Mouse (Mus musculus): ENCODE data around the gene Trpm3.

The Trpm3 gene

GRCm38 (mm10) chr19:22631316-22631715 is 492.5 kb downstream of the Trpm3 start:
- peak; percentile 62 for DNase-seq (ENCODE audit: low read depth, low spot score)

- DNase-seq (ENCODE audit: low read depth, low spot score), result peak; percentile 10
Observed at GRCm38 (mm10) chr19:22635635-22636034, 496.8 kb downstream of the Trpm3 start.

- no peak for DNase-seq (ENCODE audit: low read depth, low spot score)
Observed at GRCm38 (mm10) chr19:22637786-22638185, 498.9 kb downstream of the Trpm3 start.

GRCm38 (mm10) chr19:22638394-22638954 is 499.6 kb downstream of the Trpm3 start:
- DNase-seq (ENCODE audit: low read depth, low spot score), result no peak

GRCm38 (mm10) chr19:22642124-22642523 is 503.3 kb downstream of the Trpm3 start:
- no peak for DNase-seq (ENCODE audit: low read depth, low spot score)

- DNase-seq (ENCODE audit: low read depth, low spot score), result no peak
Observed at GRCm38 (mm10) chr19:22656466-22657215, 517.8 kb downstream of the Trpm3 start.

- DNase-seq (ENCODE audit: low read depth, low spot score), result peak; percentile 10
Observed at GRCm38 (mm10) chr19:22657251-22657650, 518.4 kb downstream of the Trpm3 start.

GRCm38 (mm10) chr19:22665401-22665800 is 526.6 kb downstream of the Trpm3 start:
- DNase-seq (ENCODE audit: low read depth, low spot score), result no peak

GRCm38 (mm10) chr19:22670222-22670621 is 531.4 kb downstream of the Trpm3 start:
- no peak for DNase-seq (ENCODE audit: low read depth, low spot score)

- DNase-seq (ENCODE audit: low read depth, low spot score), result no peak
Observed at GRCm38 (mm10) chr19:22672892-22673291, 534.0 kb downstream of the Trpm3 start.

- no peak for DNase-seq (ENCODE audit: low read depth, low spot score)
Observed at GRCm38 (mm10) chr19:22676206-22676605, 537.4 kb downstream of the Trpm3 start.

- DNase-seq (ENCODE audit: low read depth, low spot score), result peak; percentile 60
Observed at GRCm38 (mm10) chr19:22682238-22682637, 543.4 kb downstream of the Trpm3 start.

GRCm38 (mm10) chr19:22691995-22692394 is 553.1 kb downstream of the Trpm3 start:
- DNase-seq (ENCODE audit: low read depth, low spot score), result no peak

GRCm38 (mm10) chr19:22692553-22692952 is 553.7 kb downstream of the Trpm3 start:
- DNase-seq (ENCODE audit: low read depth, low spot score), result no peak

GRCm38 (mm10) chr19:22692956-22693355 is 554.1 kb downstream of the Trpm3 start:
- no peak for DNase-seq (ENCODE audit: low read depth, low spot score)

- DNase-seq (ENCODE audit: low read depth, low spot score), result no peak
Observed at GRCm38 (mm10) chr19:22695423-22695822, 556.6 kb downstream of the Trpm3 start.

- DNase-seq (ENCODE audit: low read depth, low spot score), result no peak
Observed at GRCm38 (mm10) chr19:22698737-22699136, 559.9 kb downstream of the Trpm3 start.

GRCm38 (mm10) chr19:22700871-22701651 is 562.2 kb downstream of the Trpm3 start:
- DNase-seq (ENCODE audit: low read depth, low spot score), result no peak

GRCm38 (mm10) chr19:22703876-22704275 is 565.0 kb downstream of the Trpm3 start:
- DNase-seq (ENCODE audit: low read depth, low spot score), result peak; percentile 43

GRCm38 (mm10) chr19:22705414-22705813 is 566.6 kb downstream of the Trpm3 start:
- DNase-seq (ENCODE audit: low read depth, low spot score), result no peak

- DNase-seq (ENCODE audit: low read depth, low spot score), result no peak
Observed at GRCm38 (mm10) chr19:22719027-22719426, 580.2 kb downstream of the Trpm3 start.

GRCm38 (mm10) chr19:22729846-22730245 is 591.0 kb downstream of the Trpm3 start:
- DNase-seq (ENCODE audit: low read depth, low spot score), result no peak

GRCm38 (mm10) chr19:22730971-22731370 is 592.1 kb downstream of the Trpm3 start:
- no peak for DNase-seq (ENCODE audit: low read depth, low spot score)
